Mouse (Mus musculus): Measurements from ENCODE around the gene Slc25a47. TPM values are rescaled to one million over a fixed set of nuclear protein-coding genes. Genes with fewer than 3 reads are reported as not detected.

Slc25a47 gene
- polyA plus RNA-seq, 1 experiment from 2014 or later = 14.7 TPM

- Histone ChIP-seq H3K9me3 (no peaks in the 10 kb centered on the region), H3K27me3 (no peaks in the 10 kb centered on the region), H3K9ac (replicated peaks) (no peak overlapping the region), H3K4me3 (no peak overlapping the region), H3K4me1 (no peaks in the 10 kb centered on the region), H3K27ac (replicated peaks) (no peak overlapping the region), H3K36me3 (peaks cover 56% of the 10 kb centered on the region), H3K4me2 (replicated peaks) (no peak overlapping the region)
- 91% methylated on average over 4 of the region's 4 CpGs for WGBS
- ATAC-seq (replicated peaks) = no peak
These were observed 43.3 kb downstream of the Slc25a47 start for GRCm38 (mm10) chr12:108879138-108879537.

GRCm38 (mm10) chr12:108880606-108881005 is 44.8 kb downstream of the Slc25a47 start:
- H3K27me3 ChIP-seq = no peaks in the 10 kb centered on the region
- no peak overlapping the region for H3K27ac ChIP-seq (replicated peaks)
- H3K4me3 ChIP-seq = no peak overlapping the region
- WGBS = 93% methylated on average over 5 of the region's 5 CpGs
- peaks cover 56% of the 10 kb centered on the region for H3K36me3 ChIP-seq
- no peaks in the 10 kb centered on the region for H3K4me1 ChIP-seq
- H3K9ac ChIP-seq (replicated peaks) = no peak overlapping the region
- H3K4me2 ChIP-seq (replicated peaks) = no peak overlapping the region
- H3K9me3 ChIP-seq = no peaks in the 10 kb centered on the region
- ATAC-seq (replicated peaks) = no peak

- no peaks in the 10 kb centered on the region for H3K27me3 ChIP-seq
- ATAC-seq (replicated peaks) = no peak
These were observed 45.3 kb downstream of the Slc25a47 start for GRCm38 (mm10) chr12:108881192-108881591.

GRCm38 (mm10) chr12:108882776-108883175 is 46.9 kb downstream of the Slc25a47 start:
- no peaks in the 10 kb centered on the region for H3K9me3 ChIP-seq
- H3K36me3 ChIP-seq = peaks cover 72% of the 10 kb centered on the region
- WGBS = 94% methylated on average over 8 of the region's 8 CpGs
- no peak for ATAC-seq (replicated peaks)
- H3K4me1 ChIP-seq = no peaks in the 10 kb centered on the region
- no peak overlapping the region for H3K9ac ChIP-seq (replicated peaks)
- H3K4me3 ChIP-seq = no peak overlapping the region
- no peak overlapping the region for H3K27ac ChIP-seq (replicated peaks)
- no peak overlapping the region for H3K4me2 ChIP-seq (replicated peaks)
- H3K27me3 ChIP-seq = no peaks in the 10 kb centered on the region

More at GRCm38 (mm10) chr12:108881192-108881591, 45.3 kb downstream of the Slc25a47 start:
- H3K4me3 ChIP-seq = no peak overlapping the region
- no peak overlapping the region for H3K9ac ChIP-seq (replicated peaks)
- no peak overlapping the region for H3K27ac ChIP-seq (replicated peaks)
- H3K36me3 ChIP-seq = peaks cover 62% of the 10 kb centered on the region
- no peak overlapping the region for H3K4me2 ChIP-seq (replicated peaks)
- 91% methylated on average over 3 of the region's 3 CpGs for WGBS
- no peaks in the 10 kb centered on the region for H3K4me1 ChIP-seq
- no peaks in the 10 kb centered on the region for H3K9me3 ChIP-seq

- Histone ChIP-seq H3K36me3 (peaks cover 74% of the 10 kb centered on the region), H3K27me3 (no peaks in the 10 kb centered on the region), H3K27ac (replicated peaks) (no peak overlapping the region), H3K4me1 (no peaks in the 10 kb centered on the region), H3K9me3 (no peaks in the 10 kb centered on the region), H3K4me3 (no peak overlapping the region), H3K9ac (replicated peaks) (no peak overlapping the region), H3K4me2 (replicated peaks) (no peak overlapping the region)
- ATAC-seq (replicated peaks) = no peak
- 91% methylated on average over 1 of the region's 1 CpGs for WGBS
These were observed 50.1 kb downstream of the Slc25a47 start for GRCm38 (mm10) chr12:108885906-108886305.

- no peak for ATAC-seq (replicated peaks)
- peaks cover under 1% of the 10 kb centered on the region; the same call in 1 of the 2 replicates for H3K4me1 ChIP-seq
- no peaks in the 10 kb centered on the region for H3K27me3 ChIP-seq
- H3K9ac ChIP-seq (replicated peaks) = no peak overlapping the region
- H3K27ac ChIP-seq (replicated peaks) = no peak overlapping the region
- no peak overlapping the region for H3K4me2 ChIP-seq (replicated peaks)
- peaks cover 72% of the 10 kb centered on the region for H3K36me3 ChIP-seq
- H3K9me3 ChIP-seq = no peaks in the 10 kb centered on the region
- no peak overlapping the region for H3K4me3 ChIP-seq
- 90% methylated on average over 4 of the region's 4 CpGs for WGBS
These were observed 51.2 kb downstream of the Slc25a47 start for GRCm38 (mm10) chr12:108887077-108887476.

GRCm38 (mm10) chr12:108888632-108889031 is 52.8 kb downstream of the Slc25a47 start:
- WGBS = 71% methylated on average over 4 of the region's 4 CpGs
- H3K36me3 ChIP-seq = peaks cover 58% of the 10 kb centered on the region
- no peak for ATAC-seq (replicated peaks)

GRCm38 (mm10) chr12:108892989-108893714 is 57.3 kb downstream of the Slc25a47 start, which contains the start of gene Wdr25:
Gene Wdr25 (plus strand): TSS chr12:108893631.
- H3K4me2 ChIP-seq (replicated peaks) = peak within 1 kb of the TSS; percentile 88
- H3K36me3 ChIP-seq = peaks cover 14% of the 10 kb centered on the region; the same call in 1 of the 2 replicates
- 21% methylated on average over 12 of the region's 12 CpGs for WGBS
- ATAC-seq (replicated peaks) = no peak
- no peaks in the 10 kb centered on the region for H3K9me3 ChIP-seq
- peaks cover 23% of the 10 kb centered on the region for H3K4me1 ChIP-seq
- no peaks in the 10 kb centered on the region for H3K27me3 ChIP-seq
- H3K4me3 ChIP-seq = peak within 1 kb of the TSS; percentile 93
- H3K9ac ChIP-seq (replicated peaks) = peak within 1 kb of the TSS; percentile 73
- peak within 1 kb of the TSS; percentile 32; the same call in 1 of the 2 replicates for H3K27ac ChIP-seq (replicated peaks)

More at GRCm38 (mm10) chr12:108888632-108889031, 52.8 kb downstream of the Slc25a47 start:
- H3K4me2 ChIP-seq (replicated peaks) = no peak overlapping the region
- no peak overlapping the region for H3K4me3 ChIP-seq
- H3K4me1 ChIP-seq = peaks cover 14% of the 10 kb centered on the region
- H3K27ac ChIP-seq (replicated peaks) = no peak overlapping the region
- no peaks in the 10 kb centered on the region for H3K27me3 ChIP-seq
- H3K9ac ChIP-seq (replicated peaks) = no peak overlapping the region
- H3K9me3 ChIP-seq = no peaks in the 10 kb centered on the region

GRCm38 (mm10) chr12:108893715-108894431 is 58.0 kb downstream of the Slc25a47 start, which contains the start of gene Wars:
Gene Wars (minus strand): TSS chr12:108894174.
- WGBS = under 1% methylated on average over 52 of the region's 58 CpGs
- Histone ChIP-seq H3K4me3 (peak within 1 kb of the TSS; percentile 93), H3K4me2 (replicated peaks) (peak within 1 kb of the TSS; percentile 88), H3K9ac (replicated peaks) (peak within 1 kb of the TSS; percentile 73), H3K27me3 (no peaks in the 10 kb centered on the region), H3K36me3 (peaks cover 7% of the 10 kb centered on the region; the same call in 1 of the 2 replicates), H3K9me3 (no peaks in the 10 kb centered on the region), H3K4me1 (peaks cover 23% of the 10 kb centered on the region), H3K27ac (replicated peaks) (peak within 1 kb of the TSS; percentile 32; the same call in 1 of the 2 replicates)
- ATAC-seq (replicated peaks) = peak; percentile 100

- H3K27me3 ChIP-seq = no peaks in the 10 kb centered on the region
- H3K9ac ChIP-seq (replicated peaks) = peak overlapping the region; percentile 73
- peaks cover 23% of the 10 kb centered on the region for H3K4me1 ChIP-seq
- peak overlapping the region; percentile 32; the same call in 1 of the 2 replicates for H3K27ac ChIP-seq (replicated peaks)
- H3K4me2 ChIP-seq (replicated peaks) = peak overlapping the region; percentile 88
- peak; percentile 44 for ATAC-seq (replicated peaks)
- peaks cover 7% of the 10 kb centered on the region; the same call in 1 of the 2 replicates for H3K36me3 ChIP-seq
- 1% methylated on average over 7 of the region's 7 CpGs for WGBS
- no peaks in the 10 kb centered on the region for H3K9me3 ChIP-seq
- peak overlapping the region; percentile 93 for H3K4me3 ChIP-seq
These were observed 58.6 kb downstream of the Slc25a47 start for GRCm38 (mm10) chr12:108894432-108894816.

- no peaks in the 10 kb centered on the region for H3K36me3 ChIP-seq
These were observed 60.2 kb downstream of the Slc25a47 start for GRCm38 (mm10) chr12:108896006-108896405.

GRCm38 (mm10) chr12:108901346-108901745 is 65.5 kb downstream of the Slc25a47 start:
- H3K9me3 ChIP-seq = no peaks in the 10 kb centered on the region
- no peaks in the 10 kb centered on the region for H3K27me3 ChIP-seq
- H3K36me3 ChIP-seq = no peaks in the 10 kb centered on the region
- H3K9ac ChIP-seq (replicated peaks) = no peak overlapping the region
- ATAC-seq (replicated peaks) = no peak
- no peak overlapping the region for H3K4me2 ChIP-seq (replicated peaks)
- H3K4me3 ChIP-seq = no peak overlapping the region
- peaks cover 22% of the 10 kb centered on the region for H3K4me1 ChIP-seq
- no peak overlapping the region for H3K27ac ChIP-seq (replicated peaks)
- 71% methylated on average over 5 of the region's 5 CpGs for WGBS

More at GRCm38 (mm10) chr12:108896006-108896405, 60.2 kb downstream of the Slc25a47 start:
- no peak for ATAC-seq (replicated peaks)
- Histone ChIP-seq H3K4me1 (peaks cover 23% of the 10 kb centered on the region), H3K4me3 (no peak overlapping the region), H3K9me3 (no peaks in the 10 kb centered on the region), H3K9ac (replicated peaks) (no peak overlapping the region), H3K27me3 (no peaks in the 10 kb centered on the region), H3K27ac (replicated peaks) (no peak overlapping the region), H3K4me2 (replicated peaks) (no peak overlapping the region)
- 71% methylated on average over 3 of the region's 3 CpGs for WGBS

Data from forebrain, embryonic 15.5 days (tissue).